15 mouse cellular contexts compared by ENCODE assay signal in the genomic region with DNA sequence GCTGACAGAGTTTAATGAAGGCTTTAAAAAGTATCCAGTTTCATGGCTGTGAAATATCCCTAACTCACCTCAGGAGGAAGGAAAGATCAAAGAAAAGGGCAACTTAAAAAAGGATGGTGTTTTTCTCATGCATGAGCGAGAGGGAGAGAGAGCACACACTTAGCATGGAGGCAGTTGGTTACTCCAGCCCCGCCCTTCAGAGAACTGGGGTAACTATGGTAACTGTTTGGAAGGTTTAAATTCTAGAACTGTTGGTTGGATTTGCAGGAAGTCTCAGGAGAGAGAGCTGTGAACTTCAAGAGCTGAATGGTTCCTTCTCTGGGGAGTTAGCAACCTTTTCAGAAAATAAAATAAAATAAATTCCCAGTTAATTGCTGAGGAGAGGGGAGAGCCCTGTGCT.
A peak's percentile ranks its signal among the peaks of the same experiment; 100 is the strongest.
DNase-seq lines count a peak whose midpoint lies in the region; ATAC-seq and TF ChIP-seq lines count a peak whose summit lies in the region.
"Had no signal": no experiment of that assay in that cellular context is flagged by ENCODE, and none has a peak within 500 bp of the region (broad histone marks: within the 10 kb centered on the region; RNA-seq: fewer than 3 reads in every experiment).

No protein-coding gene starts in this region.

- TF ChIP-seq CTCF in layer of hippocampus, adult 2 months (conservative IDR thresholded peaks at IDR 0.05) = no peak

- H3K27me3 ChIP-seq in forebrain, embryonic 16.5 days (replicated peaks; ENCODE audit: control insufficient read depth, insufficient read depth, low read length) = no peaks in the 10 kb centered on the region
- H3K27me3 ChIP-seq in forebrain, embryonic 10.5 days (ENCODE audit: poor library complexity, severe bottlenecking) = no peaks in the 10 kb centered on the region
- peaks cover 7% of the 10 kb centered on the region; the same call in 1 of the 2 replicates for H3K27me3 ChIP-seq in limb, embryonic 12.5 days
- H3K27me3 ChIP-seq in heart, embryonic 10.5 days (ENCODE audit: insufficient read depth, poor library complexity, severe bottlenecking) = no peaks in the 10 kb centered on the region
- H3K27me3 ChIP-seq: forebrain, embryonic 13.5 days; hindbrain, embryonic 12.5 days; midbrain, embryonic 12.5 days had no signal

- 41% methylated on average over 2 of the region's 2 CpGs for WGBS in forebrain, embryonic 16.5 days
- WGBS in forebrain, embryonic 10.5 days = 76% methylated on average over 2 of the region's 2 CpGs
- 20% methylated on average over 2 of the region's 2 CpGs for WGBS in limb, embryonic 12.5 days
- 71% methylated on average over 2 of the region's 2 CpGs for WGBS in heart, embryonic 10.5 days

- ATAC-seq in forebrain, embryonic 16.5 days = peak; percentile 75
- 0 out of 2 replicates have a peak, but pooled peaks have one; percentile 73 for ATAC-seq in limb, embryonic 12.5 days (ENCODE audit: insufficient number of reproducible peaks, insufficient read depth, low FRiP score, low TSS enrichment, low read depth)
- ATAC-seq: forebrain, embryonic 13.5 days had no signal

- H3K4me1 ChIP-seq in forebrain, embryonic 16.5 days (replicated peaks; ENCODE audit: control insufficient read depth, insufficient read depth, low read length) = no peaks in the 10 kb centered on the region; the same call in 1 of the 2 replicates
- H3K4me1 ChIP-seq in forebrain, embryonic 10.5 days = peaks cover 15% of the 10 kb centered on the region
- H3K4me1 ChIP-seq in limb, embryonic 12.5 days (replicated peaks) = peaks cover 17% of the 10 kb centered on the region
- H3K4me1 ChIP-seq in heart, embryonic 10.5 days = peaks cover 11% of the 10 kb centered on the region; the same call in 1 of the 2 replicates

- H3K4me3 ChIP-seq in forebrain, embryonic 16.5 days (replicated peaks; ENCODE audit: low read length) = no peak overlapping the region
- no peak overlapping the region for H3K4me3 ChIP-seq in forebrain, embryonic 10.5 days
- H3K4me3 ChIP-seq in layer of hippocampus, adult 2 months = no peak overlapping the region
- H3K4me3 ChIP-seq in limb, embryonic 12.5 days (replicated peaks) = no peak overlapping the region
- no peak overlapping the region for H3K4me3 ChIP-seq in heart, embryonic 10.5 days
- H3K4me3 ChIP-seq: forebrain, embryonic 13.5 days; hindbrain, embryonic 12.5 days; midbrain, embryonic 12.5 days had no signal

- H3K4me2 ChIP-seq in forebrain, embryonic 16.5 days (ENCODE audit: low read length) = no peak overlapping the region
- no peak overlapping the region for H3K4me2 ChIP-seq in limb, embryonic 12.5 days
- H3K4me2 ChIP-seq: forebrain, embryonic 13.5 days; hindbrain, embryonic 12.5 days; midbrain, embryonic 12.5 days had no signal

- H3K9ac ChIP-seq in forebrain, embryonic 16.5 days (replicated peaks; ENCODE audit: low read depth, low read length) = no peak overlapping the region
- no peak overlapping the region for H3K9ac ChIP-seq in limb, embryonic 12.5 days (replicated peaks)
- H3K9ac ChIP-seq: forebrain, embryonic 13.5 days; hindbrain, embryonic 12.5 days; midbrain, embryonic 12.5 days had no signal

- DNase-seq in forebrain, embryonic 10.5 days (ENCODE audit: extremely low spot score, low spot score) = no peak
- DNase-seq in layer of hippocampus, adult 2 months (ENCODE audit: low spot score in 2 of 2) = peak; percentile 35 to 58
- DNase-seq in layer of hippocampus, postnatal 10 days (ENCODE audit: low spot score in 2 of 2) = no peak
- DNase-seq in brain, adult 2 months (ENCODE audit: low read depth, low spot score) = peak; percentile 87
- no peak for DNase-seq in heart, embryonic 10.5 days (ENCODE audit: low spot score)
- no peak for DNase-seq in urinary bladder, postnatal 10 days (ENCODE audit: low spot score)
- DNase-seq: adrenal gland, postnatal 14 days; cerebellum, postnatal 36 days; lung, adult 18-20 months; thymus, postnatal 25 days had no signal

- no peak overlapping the region for H3K27ac ChIP-seq in forebrain, embryonic 16.5 days (ENCODE audit: low read length)
- H3K27ac ChIP-seq in forebrain, embryonic 10.5 days = no peak overlapping the region
- H3K27ac ChIP-seq in layer of hippocampus, adult 2 months = peak overlapping the region; percentile 74
- H3K27ac ChIP-seq in limb, embryonic 12.5 days = no peak overlapping the region
- no peak overlapping the region for H3K27ac ChIP-seq in heart, embryonic 10.5 days
- H3K27ac ChIP-seq: forebrain, embryonic 13.5 days; hindbrain, embryonic 12.5 days; midbrain, embryonic 12.5 days had no signal

- no peaks in the 10 kb centered on the region for H3K36me3 ChIP-seq in forebrain, embryonic 16.5 days (ENCODE audit: control insufficient read depth, insufficient read depth)
- H3K36me3 ChIP-seq in forebrain, embryonic 10.5 days (replicated peaks) = no peaks in the 10 kb centered on the region
- H3K36me3 ChIP-seq in limb, embryonic 12.5 days = no peaks in the 10 kb centered on the region
- H3K36me3 ChIP-seq in heart, embryonic 10.5 days = peaks cover 8% of the 10 kb centered on the region; the same call in 1 of the 2 replicates
- H3K36me3 ChIP-seq: hindbrain, embryonic 12.5 days; midbrain, embryonic 12.5 days had no signal

- H3K9me3 ChIP-seq in forebrain, embryonic 16.5 days (ENCODE audit: control insufficient read depth, low read length) = no peaks in the 10 kb centered on the region
- H3K9me3 ChIP-seq in forebrain, embryonic 10.5 days = peaks cover 9% of the 10 kb centered on the region
- H3K9me3 ChIP-seq in limb, embryonic 12.5 days = peaks cover 5% of the 10 kb centered on the region
- no peaks in the 10 kb centered on the region for H3K9me3 ChIP-seq in heart, embryonic 10.5 days
- H3K9me3 ChIP-seq: forebrain, embryonic 13.5 days had no signal

Comparison
In these comparisons a context has a peak if more than half of its experiments do, and no peak if none do; other contexts are left out.
1. DNase-seq: peak in layer of hippocampus, adult 2 months (2 of 2) and brain, adult 2 months (single experiment); none in forebrain, embryonic 10.5 days (single experiment), layer of hippocampus, postnatal 10 days (0 of 2), heart, embryonic 10.5 days (single experiment) and urinary bladder, postnatal 10 days (single experiment).